Mouse (Mus musculus) lung, adult 2 months (tissue): ENCODE data around the gene Htr5a.

Experiments used
- CTCF ChIP-seq: fragments of 200-500 bp; IDR thresholded peaks from 2 replicates; pipeline ENCODE4 v1.5.1; 2011; ENCODE audit warnings: mild to moderate bottlenecking, low read length, control low read depth; ENCODE audit not compliant: insufficient read depth
- POLR2A ChIP-seq: fragments of 200-500 bp; IDR thresholded peaks from 2 replicates; pipeline ENCODE4 v1.6.1; 2011; ENCODE audit warnings: low read depth, mild to moderate bottlenecking, control low read depth, low read length, borderline replicate concordance; ENCODE audit errors: extremely low read depth

DNA sequence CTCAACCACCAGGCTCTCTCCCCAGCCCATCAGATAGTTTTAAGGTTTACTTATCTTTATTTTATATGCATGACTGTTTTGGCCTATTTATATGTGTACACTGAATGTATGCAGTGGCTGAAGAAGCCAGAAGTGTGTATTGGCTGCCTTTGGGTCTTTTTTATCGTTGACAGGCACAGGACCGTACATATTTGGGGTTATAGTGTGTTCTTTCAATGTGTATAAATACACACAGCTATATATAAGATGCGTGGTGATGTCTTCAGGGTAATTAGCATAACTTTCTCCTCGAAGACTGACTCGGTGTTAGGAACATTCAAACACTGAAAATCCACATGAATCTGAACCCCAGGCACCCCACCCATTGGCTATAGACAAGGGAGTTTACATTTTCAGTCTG lies 32.3 kb downstream of the Htr5a start:
- TF ChIP-seq CTCF (no peak), POLR2A (no peak)
